Mouse (Mus musculus): ENCODE data around the gene Copa. TPM values are rescaled to one million over a fixed set of nuclear protein-coding genes. Genes with fewer than 3 reads are reported as not detected.

The Copa gene
- total and polyA plus RNA-seq, 3 experiments: 50.6 to 320 (median 166) TPM

DNA sequence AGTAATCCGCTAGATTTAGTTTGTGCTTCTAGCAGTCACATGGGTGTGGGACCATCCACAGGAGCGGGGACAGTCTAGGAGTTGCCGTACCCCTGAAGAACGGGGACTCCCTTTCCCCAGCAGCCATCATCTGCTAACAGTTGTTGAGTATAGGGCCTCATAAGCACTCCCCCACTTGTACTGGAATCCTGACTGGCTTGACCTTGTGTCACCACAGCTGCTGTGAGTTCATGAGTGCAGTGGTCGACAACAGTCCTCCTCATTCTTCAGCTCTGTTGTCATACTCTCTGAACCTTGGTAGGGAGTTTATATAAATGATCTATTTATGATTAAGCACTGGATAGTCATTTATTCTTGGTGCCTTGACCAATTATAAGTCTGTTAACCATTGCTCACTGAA is 87.5 kb downstream of the Copa start:
- Histone ChIP-seq H3K36me3 (replicated peaks) (peaks cover 97% of the 10 kb centered on the region), H3K9me3 (replicated peaks) (no peaks in the 10 kb centered on the region), H3K4me3 (ENCODE audit: low read depth, low read length) (no peak overlapping the region), H3K27me3 (ENCODE audit: insufficient read depth, low read length) (no peaks in the 10 kb centered on the region), H3K4me1 (ENCODE audit: insufficient read depth, low read depth, low read length) (no peaks in the 10 kb centered on the region)
- TF ChIP-seq GATA1 (IDR thresholded peaks at IDR 0.05; ENCODE audit: borderline replicate concordance, low read length): no peak
- no peak for TF ChIP-seq GATA2 (IDR thresholded peaks at IDR 0.05; ENCODE audit: borderline replicate concordance, low read depth, low read length)
- no peak for TF ChIP-seq CTCF (IDR thresholded peaks at IDR 0.05; ENCODE audit: low read depth, low read length)
- ATAC-seq (ENCODE audit: extremely low read depth, insufficient number of reproducible peaks, low FRiP score, poor library complexity, severe bottlenecking) (no peak), DNase-seq (ENCODE audit: low spot score) (no peak)

Other genes starting within 250 kb of the Copa start
- gene Cd84, start 242.8 kb upstream of the Copa start, total RNA-seq (2014; fragmentation: Nextera tagmentation): 6.7 TPM in 1 of 2 replicates, not detected in the other
- gene Cd84, start 242.8 kb upstream of the Copa start, total RNA-seq (2017): 0.06 and 0.22 TPM in 2 replicates
- not detected in 2 replicates for gene Cd84, start 242.8 kb upstream of the Copa start, polyA plus RNA-seq (2012)
- not detected in 2 replicates for gene Gm10521, start 186.9 kb upstream of the Copa start, total RNA-seq (2014; fragmentation: Nextera tagmentation)
- gene Gm10521, start 186.9 kb upstream of the Copa start, total RNA-seq (2017): 0.12 TPM in 1 of 2 replicates, not detected in the other
- not detected in 2 replicates for gene Gm10521, start 186.9 kb upstream of the Copa start, polyA plus RNA-seq (2012)
- gene Slamf6, start 165.0 kb upstream of the Copa start, total RNA-seq (2014; fragmentation: Nextera tagmentation): not detected in 2 replicates
- 0.12 and 0.44 TPM in 2 replicates for gene Slamf6, start 165.0 kb upstream of the Copa start, total RNA-seq (2017)
- gene Slamf6, start 165.0 kb upstream of the Copa start, polyA plus RNA-seq (2012): not detected in 2 replicates
- gene Vangl2, start 54.1 kb upstream of the Copa start, total RNA-seq (2014; fragmentation: Nextera tagmentation): not detected in 2 replicates
- gene Vangl2, start 54.1 kb upstream of the Copa start, total RNA-seq (2017): under 0.01 and 0.05 TPM in 2 replicates
- not detected in 2 replicates for gene Vangl2, start 54.1 kb upstream of the Copa start, polyA plus RNA-seq (2012)
- not detected in 2 replicates for gene Nhlh1, start 25.0 kb upstream of the Copa start, total RNA-seq (2014; fragmentation: Nextera tagmentation)
- not detected in 2 replicates for gene Nhlh1, start 25.0 kb upstream of the Copa start, total RNA-seq (2017)
- gene Nhlh1, start 25.0 kb upstream of the Copa start, polyA plus RNA-seq (2012): 0.02 TPM in 1 of 2 replicates, not detected in the other
- gene Ncstn, start 266 bp downstream of the Copa start, total RNA-seq (2014; fragmentation: Nextera tagmentation): 79.3 and 86.3 TPM in 2 replicates
- gene Ncstn, start 266 bp downstream of the Copa start, total RNA-seq (2017): 29.7 and 33.4 TPM in 2 replicates
- 6.8 and 7.6 TPM in 2 replicates for gene Ncstn, start 266 bp downstream of the Copa start, polyA plus RNA-seq (2012)
- gene Pex19, start 44.2 kb downstream of the Copa start, total RNA-seq (2014; fragmentation: Nextera tagmentation): 47.6 and 55.4 TPM in 2 replicates
- gene Pex19, start 44.2 kb downstream of the Copa start, total RNA-seq (2017): 51.8 and 54.2 TPM in 2 replicates
- 12.5 and 24.9 TPM in 2 replicates for gene Pex19, start 44.2 kb downstream of the Copa start, polyA plus RNA-seq (2012)
- gene Dcaf8, start 65.6 kb downstream of the Copa start, total RNA-seq (2014; fragmentation: Nextera tagmentation): 82.2 and 116 TPM in 2 replicates
- gene Dcaf8, start 65.6 kb downstream of the Copa start, total RNA-seq (2017): 120 and 124 TPM in 2 replicates
- 47.8 and 60.1 TPM in 2 replicates for gene Dcaf8, start 65.6 kb downstream of the Copa start, polyA plus RNA-seq (2012)
- gene Pea15a, start 124.3 kb downstream of the Copa start, total RNA-seq (2014; fragmentation: Nextera tagmentation): 5.9 and 7.4 TPM in 2 replicates
- gene Pea15a, start 124.3 kb downstream of the Copa start, total RNA-seq (2017): 9.4 and 10.4 TPM in 2 replicates
- gene Pea15a, start 124.3 kb downstream of the Copa start, polyA plus RNA-seq (2012): 3.2 and 4.0 TPM in 2 replicates
- not detected in 2 replicates for gene Casq1, start 137.3 kb downstream of the Copa start, total RNA-seq (2014; fragmentation: Nextera tagmentation)
- 0.12 TPM in 1 of 2 replicates, not detected in the other for gene Casq1, start 137.3 kb downstream of the Copa start, total RNA-seq (2017)
- gene Casq1, start 137.3 kb downstream of the Copa start, polyA plus RNA-seq (2012): not detected in 2 replicates
- not detected in 2 replicates for gene Atp1a4, start 175.9 kb downstream of the Copa start, total RNA-seq (2014; fragmentation: Nextera tagmentation)
- 0.05 TPM in 1 of 2 replicates, not detected in the other for gene Atp1a4, start 175.9 kb downstream of the Copa start, total RNA-seq (2017)
- gene Atp1a4, start 175.9 kb downstream of the Copa start, polyA plus RNA-seq (2012): not detected in 2 replicates
- gene Igsf8, start 179.1 kb downstream of the Copa start, total RNA-seq (2014; fragmentation: Nextera tagmentation): 19.9 and 33.3 TPM in 2 replicates
- gene Igsf8, start 179.1 kb downstream of the Copa start, total RNA-seq (2017): 13.1 and 14.8 TPM in 2 replicates
- 69.3 and 71.4 TPM in 2 replicates for gene Igsf8, start 179.1 kb downstream of the Copa start, polyA plus RNA-seq (2012)
- not detected in 2 replicates for gene Atp1a2, start 215.5 kb downstream of the Copa start, total RNA-seq (2014; fragmentation: Nextera tagmentation)
- gene Atp1a2, start 215.5 kb downstream of the Copa start, total RNA-seq (2017): under 0.01 and 0.05 TPM in 2 replicates
- not detected in 2 replicates for gene Atp1a2, start 215.5 kb downstream of the Copa start, polyA plus RNA-seq (2012)
- gene Kcnj9, start 246.8 kb downstream of the Copa start, total RNA-seq (2014; fragmentation: Nextera tagmentation): not detected in 2 replicates
- not detected in 2 replicates for gene Kcnj9, start 246.8 kb downstream of the Copa start, total RNA-seq (2017)
- not detected in 2 replicates for gene Kcnj9, start 246.8 kb downstream of the Copa start, polyA plus RNA-seq (2012)

All from G1E (cell line).